Mouse (Mus musculus): Measurements from ENCODE around the gene Snrnp48.

Snrnp48 gene

DNA sequence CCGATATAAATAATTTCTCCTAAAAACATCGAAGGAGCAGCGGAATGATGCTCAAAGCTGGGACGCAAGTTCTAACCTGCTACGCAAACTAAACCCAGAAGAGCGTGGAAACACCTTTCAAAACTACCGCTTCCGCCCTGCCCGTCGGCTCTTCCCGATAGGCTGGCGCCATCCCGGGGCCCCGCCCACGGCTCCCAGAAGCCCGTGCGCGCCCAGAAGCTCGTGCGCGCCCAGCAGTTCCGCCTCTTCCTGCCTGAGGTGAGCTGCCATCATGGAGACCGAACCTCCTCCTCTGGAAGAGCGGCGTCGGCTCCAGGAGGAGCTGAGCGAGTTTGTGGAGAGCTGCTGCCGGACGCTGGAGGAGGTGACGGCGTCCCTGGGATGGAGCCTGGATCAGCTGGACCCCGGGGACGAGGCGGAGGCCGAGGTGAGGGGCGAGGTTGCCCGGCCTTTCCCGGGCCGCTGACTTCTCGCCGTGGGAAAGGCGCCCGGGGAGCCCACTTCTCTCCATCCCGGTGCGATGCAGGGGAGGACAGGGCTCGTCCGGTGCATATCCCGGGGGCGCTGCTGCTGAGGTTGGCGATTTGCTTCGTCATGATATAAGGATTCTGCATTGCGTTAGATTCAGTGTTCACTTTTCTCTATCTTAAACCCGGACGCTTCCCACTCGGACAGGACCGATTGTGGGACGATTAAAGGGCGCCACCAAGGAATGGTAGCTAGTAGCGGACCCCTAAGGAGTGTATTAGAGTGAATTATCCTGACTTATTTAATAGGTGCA is at the start of gene Snrnp48:
Gene Snrnp48 (plus strand): TSS at position 237 of the 781 bp plus-strand sequence.
- DNase-seq (ENCODE audit: extremely low spot score, low spot score) = peak; percentile 89

DNA sequence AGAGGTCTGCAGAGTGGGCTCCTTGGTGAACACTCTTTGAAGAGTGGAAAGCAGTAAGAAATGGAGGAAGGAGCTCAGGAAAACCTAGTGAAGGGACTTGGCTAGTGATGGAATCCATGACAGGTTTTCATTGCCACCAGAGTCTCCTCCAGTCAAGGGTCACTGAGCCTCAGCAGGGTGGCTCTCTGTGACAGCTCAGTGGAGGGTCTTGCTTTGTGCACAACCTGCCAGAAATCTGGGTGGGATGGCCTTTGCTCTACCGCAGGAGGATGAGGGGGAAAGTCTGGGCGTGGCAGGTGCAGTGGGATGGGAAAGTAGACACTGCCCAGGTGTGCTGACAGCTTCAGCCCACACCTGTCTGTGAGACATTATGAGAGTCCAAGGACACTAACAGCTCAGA is 49.2 kb upstream of the Snrnp48 start:
- DNase-seq (ENCODE audit: extremely low spot score, low spot score) = peak; percentile 38

GRCm38 (mm10) chr13:38157635-38158034 is 47.1 kb upstream of the Snrnp48 start:
- no peak for DNase-seq (ENCODE audit: extremely low spot score, low spot score)

- DNase-seq (ENCODE audit: extremely low spot score, low spot score) = no peak
Observed at GRCm38 (mm10) chr13:38162002-38162401, 42.7 kb upstream of the Snrnp48 start.

DNA sequence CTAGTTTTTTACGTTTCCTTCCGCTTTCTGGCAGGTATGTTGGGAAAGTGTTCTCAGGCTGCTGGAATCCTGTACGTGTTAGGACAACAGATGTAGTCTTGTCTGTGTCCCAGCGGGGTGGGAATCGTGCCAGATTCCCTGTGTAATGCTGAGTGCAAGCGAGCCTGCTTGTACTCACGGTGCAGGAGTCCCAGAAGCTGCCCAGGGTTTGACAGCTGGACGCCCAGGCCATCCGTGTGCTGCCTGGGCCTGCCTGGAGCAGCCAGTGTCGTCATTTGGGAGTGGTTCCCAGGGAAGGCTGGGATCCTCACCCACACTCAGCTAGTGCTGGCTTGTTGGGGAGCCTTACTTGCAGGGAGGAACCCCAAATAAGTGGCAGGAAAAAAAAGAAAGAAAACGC is 42.1 kb upstream of the Snrnp48 start:
- no peak for DNase-seq (ENCODE audit: extremely low spot score, low spot score)

DNA sequence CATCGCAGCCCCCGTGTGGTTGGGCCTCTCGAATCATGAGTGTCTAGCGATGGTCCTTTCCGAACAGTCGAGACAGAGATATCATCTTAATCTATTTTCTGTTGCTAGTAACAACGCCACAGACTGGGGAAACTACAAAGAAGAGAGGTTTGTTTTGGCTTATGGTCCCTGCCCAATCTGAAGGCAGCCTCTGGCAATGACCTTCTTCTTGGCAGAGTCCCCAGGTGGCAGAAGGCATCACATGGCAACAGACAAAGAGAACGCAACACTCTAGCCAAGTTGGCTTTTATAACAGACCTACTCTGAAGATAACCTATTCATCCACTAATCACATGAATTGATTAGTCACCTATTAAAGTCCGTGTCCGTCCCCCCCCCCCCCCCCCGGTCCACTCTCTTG is 39.8 kb upstream of the Snrnp48 start:
- DNase-seq (ENCODE audit: extremely low spot score, low spot score) = no peak

DNA sequence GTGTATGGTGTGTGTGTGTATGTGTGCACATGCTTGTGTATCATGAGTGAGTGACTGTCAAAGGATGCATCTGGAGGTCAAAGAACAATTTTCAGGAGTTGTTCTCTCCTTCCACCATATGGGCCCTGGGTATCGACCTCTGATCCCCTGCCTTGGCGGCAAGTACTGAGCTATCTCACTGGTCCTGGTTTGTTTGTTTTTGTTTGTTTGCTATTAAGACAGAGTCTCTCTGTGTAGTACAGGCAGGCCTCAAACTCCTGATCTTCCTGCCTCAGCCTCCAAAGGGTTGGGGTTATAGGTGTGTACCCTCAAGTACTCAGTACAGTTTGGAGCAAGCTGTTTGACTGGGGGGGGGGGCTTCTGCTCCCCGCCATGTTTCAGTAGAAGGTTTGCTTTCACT is 37.7 kb upstream of the Snrnp48 start:
- DNase-seq (ENCODE audit: extremely low spot score, low spot score) = no peak

DNA sequence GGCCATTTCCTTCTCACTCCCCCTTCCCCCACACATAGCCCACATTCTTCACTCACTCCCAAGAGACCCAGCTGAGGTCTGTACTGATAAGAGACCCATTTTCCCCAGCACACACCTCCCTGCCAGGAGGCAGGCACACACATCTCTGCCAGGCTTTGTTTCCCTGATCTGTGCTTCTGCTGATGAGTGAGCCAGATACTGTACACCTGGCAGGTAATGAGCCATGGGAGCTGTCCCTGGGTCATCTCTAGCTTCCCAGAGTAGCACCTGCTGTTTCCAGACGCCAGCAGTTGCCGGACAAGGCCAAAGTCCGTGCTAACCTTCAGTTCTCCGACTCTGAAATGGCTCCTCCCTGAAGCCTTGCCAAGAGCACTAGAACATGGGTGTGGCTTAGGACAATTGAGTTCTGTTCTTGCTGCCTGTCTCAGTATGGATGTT is 34.0 kb upstream of the Snrnp48 start:
- no peak for DNase-seq (ENCODE audit: extremely low spot score, low spot score)

DNA sequence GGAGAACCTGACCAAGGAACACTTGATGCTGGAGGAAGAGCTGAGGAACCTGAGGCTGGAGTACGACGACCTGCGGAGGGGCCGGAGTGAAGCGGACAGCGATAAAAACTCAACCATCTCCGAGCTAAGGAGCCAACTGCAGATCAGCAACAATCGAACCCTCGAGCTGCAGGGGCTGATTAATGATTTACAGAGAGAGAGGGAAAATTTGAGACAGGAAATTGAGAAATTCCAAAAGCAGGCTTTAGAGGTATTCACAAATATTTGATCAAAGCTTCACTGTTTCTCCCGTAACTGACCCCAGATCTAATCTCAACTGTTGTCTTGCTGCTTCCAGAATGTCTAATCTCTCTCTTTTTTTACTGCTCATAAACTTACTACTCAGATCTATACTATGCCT is 11.3 kb upstream of the Snrnp48 start:
- no peak for DNase-seq (ENCODE audit: extremely low spot score, low spot score)

DNA sequence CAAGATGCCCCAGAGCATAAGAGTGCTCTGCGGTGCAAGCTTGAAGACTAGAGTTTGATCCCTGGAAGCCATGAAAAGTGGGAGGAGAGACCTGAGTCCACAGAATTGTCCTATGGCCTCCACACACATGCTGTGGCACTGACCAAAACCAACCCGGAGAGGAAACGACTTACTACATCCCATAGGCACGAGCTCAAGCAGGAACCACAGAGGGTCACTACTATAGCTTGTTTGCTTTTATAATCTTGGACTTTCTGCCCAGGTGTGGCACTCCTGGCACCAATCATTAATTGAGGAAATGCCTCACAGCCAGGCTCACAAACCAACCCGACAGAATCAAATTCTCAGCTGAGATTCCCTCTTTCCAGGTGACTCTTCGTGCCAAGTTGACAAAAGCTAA is 3.3 kb upstream of the Snrnp48 start:
- DNase-seq (ENCODE audit: extremely low spot score, low spot score) = no peak

DNA sequence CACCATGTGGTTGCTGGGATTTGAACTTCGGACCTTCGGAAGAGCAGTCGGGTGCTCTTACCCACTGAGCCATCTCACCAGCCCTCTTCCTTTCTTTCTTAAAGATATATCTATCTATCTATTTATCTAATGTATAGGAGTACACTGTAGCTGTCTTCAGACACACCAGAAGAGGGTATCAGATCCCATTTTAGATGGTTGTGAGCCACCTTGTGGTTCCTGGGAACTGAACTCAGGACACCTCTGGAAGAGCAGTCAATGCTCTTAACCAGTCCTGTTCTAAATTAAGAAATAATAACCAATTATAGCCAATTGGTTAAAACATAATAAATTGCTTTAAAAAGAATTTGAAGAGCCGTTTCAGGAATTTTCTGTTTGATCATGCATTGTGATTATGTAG is 567 bp upstream of the Snrnp48 start:
- DNase-seq (ENCODE audit: extremely low spot score, low spot score) = no peak

- no peak for DNase-seq (ENCODE audit: extremely low spot score, low spot score)
Observed at GRCm38 (mm10) chr13:38211122-38211521, 6.4 kb downstream of the Snrnp48 start.

DNA sequence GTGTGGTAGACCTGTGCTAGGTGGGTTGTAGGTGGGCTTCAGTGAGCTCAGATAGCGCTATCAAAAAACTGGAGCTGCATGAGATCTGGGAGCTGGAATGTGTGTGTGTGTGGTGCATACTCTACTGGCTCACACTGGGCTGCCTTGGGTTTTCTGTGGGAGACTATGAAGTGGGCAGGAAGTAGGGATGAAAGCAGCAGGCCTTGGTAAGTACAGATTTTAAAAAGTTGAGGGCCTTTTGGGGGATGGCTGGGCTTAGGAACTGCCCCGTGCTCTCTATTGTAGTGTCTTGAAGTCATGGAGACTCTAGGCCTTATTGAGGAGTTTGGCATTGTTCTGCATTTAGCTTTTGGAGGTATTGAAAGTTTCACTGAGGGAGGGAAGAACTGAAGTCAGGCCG is 13.9 kb downstream of the Snrnp48 start:
- no peak for DNase-seq (ENCODE audit: extremely low spot score, low spot score)

DNA sequence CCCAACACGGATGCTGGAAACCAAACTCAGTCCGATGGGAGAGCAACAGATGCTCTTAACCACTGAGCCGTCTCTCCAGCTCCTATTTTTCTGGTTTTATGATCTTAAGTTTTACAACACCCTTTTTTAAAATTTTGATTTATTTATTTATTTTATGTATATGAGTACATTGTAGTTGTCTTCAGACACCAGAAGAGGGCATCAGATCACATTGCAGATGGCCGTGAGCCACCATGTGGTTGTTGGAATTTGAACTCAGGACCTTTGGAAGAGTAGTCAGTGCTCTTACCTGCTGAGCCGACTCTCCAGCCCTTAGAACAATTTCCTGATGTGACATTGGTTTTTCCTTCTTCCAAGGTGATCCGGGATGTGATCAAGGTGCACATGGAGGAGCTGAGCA is 15.6 kb downstream of the Snrnp48 start:
- no peak for DNase-seq (ENCODE audit: extremely low spot score, low spot score)

DNA sequence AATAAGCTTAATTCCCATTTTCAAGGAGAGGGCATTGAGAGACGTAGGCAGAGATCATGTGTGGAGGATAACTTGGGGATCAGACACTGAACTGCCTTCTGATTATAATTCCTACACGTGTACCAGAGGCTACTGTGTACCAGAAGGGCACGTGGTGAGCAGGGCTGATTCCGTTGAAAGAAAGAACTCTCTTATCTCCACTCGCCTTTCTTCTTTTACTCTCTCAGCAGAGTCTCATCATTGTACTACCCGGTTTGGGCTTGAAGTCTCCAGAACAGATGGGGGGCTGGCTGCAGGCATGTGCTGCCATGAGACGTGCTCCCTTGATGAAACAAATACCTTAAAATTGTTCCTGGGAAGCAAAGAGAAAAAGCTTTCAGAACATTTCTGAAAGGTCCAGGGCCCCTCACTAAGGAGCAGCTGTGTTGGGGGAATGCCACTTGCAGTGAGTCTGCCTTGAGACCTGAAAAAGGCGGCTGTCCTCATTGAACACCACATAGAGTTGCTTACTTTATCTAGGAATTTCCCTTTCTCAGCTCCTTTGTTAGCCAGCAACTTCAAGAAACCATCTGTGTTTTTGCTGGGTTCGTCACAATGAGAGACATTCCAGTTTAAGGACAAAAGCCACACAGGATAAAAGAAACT is 25.6 kb downstream of the Snrnp48 start:
- no peak for DNase-seq (ENCODE audit: extremely low spot score, low spot score)

GRCm38 (mm10) chr13:38232411-38232810 is 27.7 kb downstream of the Snrnp48 start:
- DNase-seq (ENCODE audit: extremely low spot score, low spot score) = no peak

GRCm38 (mm10) chr13:38232856-38233625 is 28.3 kb downstream of the Snrnp48 start:
- DNase-seq (ENCODE audit: extremely low spot score, low spot score) = no peak

DNA sequence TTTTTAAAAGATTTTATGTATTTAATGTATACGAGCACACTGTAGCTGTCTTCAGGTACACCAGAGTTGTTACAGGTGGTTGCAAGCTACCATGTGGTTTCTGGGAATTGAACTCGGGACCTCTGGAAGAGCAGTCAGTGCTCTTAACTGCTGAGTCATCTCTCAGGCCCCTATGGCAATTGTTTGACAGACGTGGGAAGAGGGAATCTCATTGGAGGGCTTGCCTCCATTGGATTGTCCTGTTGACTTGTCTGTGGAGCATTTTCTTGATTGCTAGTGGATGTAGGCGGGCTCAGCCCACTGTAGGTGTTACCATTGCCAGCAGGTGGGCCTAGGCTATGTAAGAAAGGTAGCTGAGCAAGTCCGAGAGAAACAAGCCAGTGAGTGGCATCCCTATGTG is 29.9 kb downstream of the Snrnp48 start:
- no peak for DNase-seq (ENCODE audit: extremely low spot score, low spot score)

GRCm38 (mm10) chr13:38235370-38235769 is 30.6 kb downstream of the Snrnp48 start:
- no peak for DNase-seq (ENCODE audit: extremely low spot score, low spot score)

GRCm38 (mm10) chr13:38248151-38248550 is 43.4 kb downstream of the Snrnp48 start:
- DNase-seq (ENCODE audit: extremely low spot score, low spot score) = no peak

DNA sequence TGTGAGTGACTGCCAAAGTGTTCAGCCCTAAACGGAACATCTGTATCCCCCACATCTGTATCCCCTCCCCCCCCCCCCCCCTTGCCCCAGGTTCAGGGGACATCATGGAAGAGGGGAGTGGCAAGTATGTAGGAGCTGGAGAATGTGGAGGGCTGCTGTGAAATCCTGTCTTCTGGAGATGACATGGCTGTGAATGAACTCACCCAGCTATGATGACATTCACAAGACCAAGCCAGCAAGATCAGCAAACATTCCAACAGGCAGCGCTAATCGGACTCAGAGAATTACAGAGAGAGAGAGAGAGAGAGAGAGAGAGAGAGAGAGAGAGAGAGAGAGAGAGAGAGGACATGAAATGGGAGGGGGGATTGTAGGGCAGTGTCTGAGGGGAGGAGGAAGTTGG is 46.5 kb downstream of the Snrnp48 start:
- DNase-seq (ENCODE audit: extremely low spot score, low spot score) = no peak

DNA sequence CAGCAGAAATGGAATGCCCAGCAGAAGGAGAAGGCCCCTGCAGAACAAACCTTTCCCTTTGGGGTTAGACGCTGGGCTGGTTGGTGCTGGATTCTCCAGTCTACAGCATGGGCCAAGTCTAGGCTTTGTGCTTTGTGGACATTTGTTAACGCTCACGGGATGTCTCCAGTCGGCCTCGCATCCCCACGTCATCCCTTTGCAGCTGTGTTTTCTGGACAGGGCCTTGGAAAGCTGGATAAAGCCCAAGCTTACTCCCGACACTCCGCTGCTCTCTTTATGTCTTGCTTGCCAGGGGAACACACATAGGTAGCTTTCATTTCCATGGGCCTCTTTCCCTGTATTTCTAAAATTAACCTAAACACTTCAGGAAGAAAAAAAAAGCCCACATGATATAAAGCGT is 49.0 kb downstream of the Snrnp48 start:
- no peak for DNase-seq (ENCODE audit: extremely low spot score, low spot score)

Data from neural tube, embryonic 10.5 days (tissue).